Mouse (Mus musculus) midbrain, embryonic 11.5 days (tissue): ENCODE data around the gene Tbx1. TPM values are rescaled to one million over a fixed set of nuclear protein-coding genes. Genes with fewer than 3 reads are reported as not detected.

Experiments used
- polyA plus RNA-seq: library from polyadenylated mRNA; unstranded; fragments of >200 nt; fragmentation: Nextera tagmentation; extraction: Ambion mirVana; gene quantifications from 2 replicates; pipeline ENCODE4 v1.2.1, GENCODE M21; 2014

Gene Tbx1
- polyA plus RNA-seq, 1 experiment from 2014 or later = 0.87 TPM

Other genes starting within 250 kb of the Tbx1 start
- 38.9 and 39.2 TPM in 2 replicates for gene Tango2, start 242.6 kb downstream of the Tbx1 start, polyA plus RNA-seq
- 66.9 and 71.0 TPM in 2 replicates for gene Arvcf, start 242.5 kb downstream of the Tbx1 start, polyA plus RNA-seq
- gene Txnrd2, start 164.3 kb downstream of the Tbx1 start, polyA plus RNA-seq = 21.0 and 22.7 TPM in 2 replicates
- gene Comt, start 163.8 kb downstream of the Tbx1 start, polyA plus RNA-seq = 50.8 and 52.5 TPM in 2 replicates
- gene Gnb1l, start 92.0 kb downstream of the Tbx1 start, polyA plus RNA-seq = 10.3 and 12.9 TPM in 2 replicates
- gene Rtl10, start 91.8 kb downstream of the Tbx1 start, polyA plus RNA-seq = 2.0 and 2.1 TPM in 2 replicates
- 6.4 and 6.5 TPM in 2 replicates for gene Gp1bb, start 31.7 kb upstream of the Tbx1 start, polyA plus RNA-seq
- gene Gm49601, start 35.8 kb upstream of the Tbx1 start, polyA plus RNA-seq = 1.7 and 3.3 TPM in 2 replicates
- gene Sept5, start 39.3 kb upstream of the Tbx1 start, polyA plus RNA-seq = 40.7 and 52.0 TPM in 2 replicates
- 28.5 and 30.3 TPM in 2 replicates for gene Cldn5, start 186.2 kb upstream of the Tbx1 start, polyA plus RNA-seq
- 72.2 and 87.9 TPM in 2 replicates for gene Ufd1, start 221.1 kb upstream of the Tbx1 start, polyA plus RNA-seq
- gene Cdc45, start 221.3 kb upstream of the Tbx1 start, polyA plus RNA-seq = 58.1 and 61.7 TPM in 2 replicates
- gene 2510002D24Rik, start 245.9 kb upstream of the Tbx1 start, polyA plus RNA-seq = 16.1 TPM in 2 replicates
- gene Gm28539, start 245.9 kb upstream of the Tbx1 start, polyA plus RNA-seq = not detected in 2 replicates